Mouse (Mus musculus): ENCODE results near the gene Cand1. TPM values are rescaled to one million over a fixed set of nuclear protein-coding genes. Genes with fewer than 3 reads are reported as not detected.
A peak's percentile ranks its signal among the peaks of the same experiment; 100 is the strongest.

Gene Cand1
- polyA plus RNA-seq (2014; fragmentation: Nextera tagmentation; extraction: Ambion mirVana): 79.5 and 80.4 TPM in 2 replicates

DNA sequence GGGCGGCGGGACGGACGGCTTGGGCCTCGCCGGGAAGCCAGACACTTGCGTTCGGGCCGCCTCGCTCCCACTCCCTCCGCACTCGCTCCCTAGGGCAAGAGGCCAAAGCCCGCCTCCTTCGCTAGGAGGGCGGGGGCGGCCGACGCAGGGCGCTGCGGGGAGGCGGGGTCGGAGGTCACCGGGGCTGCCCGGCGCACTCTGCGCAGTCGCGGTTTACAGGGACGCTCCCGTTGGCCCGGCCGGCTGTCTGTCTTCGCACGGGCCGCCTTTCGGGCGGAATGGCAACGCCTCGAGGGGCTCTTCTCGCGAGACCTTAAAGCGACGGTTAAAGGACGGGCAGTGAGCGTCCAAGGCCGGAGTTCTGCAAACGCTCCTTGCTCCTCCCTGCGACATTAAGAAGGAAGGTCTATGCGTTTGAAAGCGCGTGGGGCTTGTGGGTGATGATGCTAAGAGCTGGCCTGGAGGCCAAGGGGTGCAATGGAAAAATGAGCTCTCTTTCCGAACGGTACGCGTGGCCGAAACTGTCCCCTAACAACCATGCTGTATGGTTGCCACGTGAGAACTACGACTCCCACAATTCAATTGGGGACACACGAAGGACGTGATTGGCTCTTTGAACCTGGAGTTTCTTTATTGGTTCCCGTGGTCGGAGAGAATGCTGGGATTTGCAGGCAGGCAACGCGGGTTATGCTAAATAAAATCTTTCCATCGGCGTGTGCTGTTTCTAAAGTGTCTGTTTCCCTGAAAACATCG is at the start of gene Cand1:
Gene Cand1 (minus strand): TSS at position 87 of the 753 bp plus-strand sequence.
- H3K27ac ChIP-seq (ENCODE audit: low read length): peak within 1 kb of the TSS; percentile 99
- H3K4me2 ChIP-seq (replicated peaks; ENCODE audit: low read depth, low read length): peak within 1 kb of the TSS; percentile 89
- peak within 1 kb of the TSS; percentile 84 for H3K9ac ChIP-seq (replicated peaks; ENCODE audit: low read depth, low read length)
- 0 out of 2 replicates have a peak, but pooled peaks cover 3% of the 10 kb centered on the region for H3K36me3 ChIP-seq (ENCODE audit: control insufficient read depth, insufficient read depth, low read length)
- peak within 1 kb of the TSS; percentile 99 for H3K4me3 ChIP-seq (ENCODE audit: low read depth, low read length)
- no peaks in the 10 kb centered on the region for H3K27me3 ChIP-seq (ENCODE audit: control insufficient read depth, insufficient read depth, low read length)
- no peaks in the 10 kb centered on the region for H3K9me3 ChIP-seq (ENCODE audit: control insufficient read depth, low read depth, low read length)
- under 1% methylated on average over 66 of the region's 67 CpGs for WGBS
- ATAC-seq (ENCODE audit: insufficient number of reproducible peaks, insufficient read depth, low FRiP score, low read depth): peak; percentile 98
- peaks cover 15% of the 10 kb centered on the region for H3K4me1 ChIP-seq (ENCODE audit: control insufficient read depth, insufficient read depth, low read length)

DNA sequence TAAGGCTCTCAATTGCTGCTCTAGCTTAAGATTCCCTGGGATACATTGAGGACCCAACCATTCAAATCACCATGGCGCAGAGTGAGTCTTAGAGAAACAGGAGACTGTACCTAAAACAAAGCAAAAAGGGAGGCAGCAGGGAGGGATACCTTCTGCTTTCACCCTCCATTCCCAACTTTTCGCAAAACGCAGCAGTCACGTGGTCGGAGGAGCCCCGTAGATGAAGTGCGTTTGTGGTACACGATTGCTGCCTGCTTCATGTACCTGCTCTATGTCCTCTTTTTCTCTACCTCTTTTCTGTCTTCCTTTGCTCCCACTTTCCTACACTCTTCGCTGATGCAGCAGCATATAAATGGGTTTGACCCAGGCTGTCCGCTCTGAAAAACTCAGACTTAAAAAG is 39.0 kb upstream of the Cand1 start:
- 87% methylated on average over 10 of the region's 10 CpGs for WGBS
- Histone ChIP-seq H3K4me2 (replicated peaks; ENCODE audit: low read depth, low read length) (no peak overlapping the region), H3K9ac (replicated peaks; ENCODE audit: low read depth, low read length) (no peak overlapping the region), H3K27me3 (ENCODE audit: control insufficient read depth, insufficient read depth, low read length) (no peaks in the 10 kb centered on the region), H3K27ac (ENCODE audit: low read length) (no peak overlapping the region), H3K9me3 (ENCODE audit: control insufficient read depth, low read depth, low read length) (no peaks in the 10 kb centered on the region), H3K4me3 (ENCODE audit: low read depth, low read length) (no peak overlapping the region), H3K36me3 (ENCODE audit: control insufficient read depth, insufficient read depth, low read length) (no peaks in the 10 kb centered on the region), H3K4me1 (ENCODE audit: control insufficient read depth, insufficient read depth, low read length) (no peaks in the 10 kb centered on the region)
- ATAC-seq (ENCODE audit: insufficient number of reproducible peaks, insufficient read depth, low FRiP score, low read depth): no peak

DNA sequence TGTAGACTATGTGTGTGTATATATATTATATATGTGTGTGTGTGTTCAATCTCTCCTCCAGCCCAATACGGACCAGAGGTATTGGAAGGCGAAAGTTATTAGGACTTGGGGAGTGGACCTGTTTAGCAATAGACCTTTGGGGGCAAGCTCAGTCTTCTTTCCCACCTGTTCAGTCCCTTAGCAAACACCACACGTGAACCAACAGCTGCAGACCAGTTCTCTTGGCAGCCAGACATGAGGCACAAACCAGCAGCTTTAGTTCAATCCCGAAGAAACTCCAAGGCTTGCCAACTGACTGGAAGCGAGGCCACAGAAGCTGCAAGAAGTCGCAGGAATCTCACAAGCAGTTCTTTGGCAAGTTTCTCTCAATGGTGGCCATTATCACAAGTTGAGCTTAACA is 34.5 kb upstream of the Cand1 start:
- WGBS: 84% methylated on average over 6 of the region's 6 CpGs
- H3K4me3 ChIP-seq (ENCODE audit: low read depth, low read length): no peak overlapping the region
- H3K36me3 ChIP-seq (ENCODE audit: control insufficient read depth, insufficient read depth, low read length): no peaks in the 10 kb centered on the region
- ATAC-seq (ENCODE audit: insufficient number of reproducible peaks, insufficient read depth, low FRiP score, low read depth): no peak
- H3K27ac ChIP-seq (ENCODE audit: low read length): no peak overlapping the region
- H3K4me1 ChIP-seq (ENCODE audit: control insufficient read depth, insufficient read depth, low read length): no peaks in the 10 kb centered on the region
- H3K9ac ChIP-seq (replicated peaks; ENCODE audit: low read depth, low read length): no peak overlapping the region
- no peaks in the 10 kb centered on the region for H3K27me3 ChIP-seq (ENCODE audit: control insufficient read depth, insufficient read depth, low read length)
- H3K9me3 ChIP-seq (ENCODE audit: control insufficient read depth, low read depth, low read length): no peaks in the 10 kb centered on the region
- no peak overlapping the region for H3K4me2 ChIP-seq (replicated peaks; ENCODE audit: low read depth, low read length)

DNA sequence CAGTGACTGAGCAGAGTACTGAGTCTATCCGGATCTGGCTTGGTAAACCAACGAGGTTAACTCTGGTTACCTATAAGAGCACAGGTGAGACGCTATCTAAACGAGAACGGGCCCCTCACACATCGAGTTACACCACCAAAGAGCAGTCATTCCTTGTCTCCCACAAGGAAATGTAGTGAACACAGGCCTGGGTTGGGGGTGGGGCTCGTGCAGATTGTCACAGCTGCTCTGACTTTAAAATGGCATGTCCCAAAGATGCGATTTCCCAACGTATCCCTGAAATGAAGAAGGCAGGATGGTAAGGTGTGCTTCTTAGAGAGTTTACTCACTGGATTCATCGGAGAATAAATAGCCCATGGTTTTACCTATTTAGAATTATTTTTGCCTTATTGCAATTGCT is 32.7 kb upstream of the Cand1 start:
- ATAC-seq (ENCODE audit: insufficient number of reproducible peaks, insufficient read depth, low FRiP score, low read depth): no peak

DNA sequence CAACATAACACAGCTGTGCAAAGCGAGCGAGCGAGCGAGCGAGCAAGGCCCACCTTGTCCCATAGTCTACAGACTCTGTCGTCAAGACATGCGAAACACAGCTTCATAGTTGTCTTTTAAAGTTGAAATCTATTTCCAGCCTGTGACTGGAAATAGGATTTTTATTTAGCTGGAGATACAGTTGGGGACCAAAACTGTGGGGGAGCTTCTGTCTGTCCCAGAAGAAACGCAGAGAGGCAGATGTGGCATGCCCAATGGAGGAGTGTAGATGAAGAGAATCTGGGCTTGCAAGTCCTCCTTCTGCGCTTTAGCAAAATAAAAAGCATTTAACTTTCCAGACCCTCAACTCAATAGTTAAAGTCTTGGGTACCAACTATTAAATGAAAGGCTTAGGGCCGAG is 32.1 kb upstream of the Cand1 start:
- H3K9ac ChIP-seq (replicated peaks; ENCODE audit: low read depth, low read length): no peak overlapping the region
- no peak overlapping the region for H3K4me2 ChIP-seq (replicated peaks; ENCODE audit: low read depth, low read length)
- no peak overlapping the region for H3K27ac ChIP-seq (ENCODE audit: low read length)
- WGBS: 89% methylated on average over 10 of the region's 10 CpGs
- no peak overlapping the region for H3K4me3 ChIP-seq (ENCODE audit: low read depth, low read length)
- ATAC-seq (ENCODE audit: insufficient number of reproducible peaks, insufficient read depth, low FRiP score, low read depth): no peak
- no peaks in the 10 kb centered on the region for H3K27me3 ChIP-seq (ENCODE audit: control insufficient read depth, insufficient read depth, low read length)
- H3K4me1 ChIP-seq (ENCODE audit: control insufficient read depth, insufficient read depth, low read length): no peaks in the 10 kb centered on the region
- no peaks in the 10 kb centered on the region for H3K36me3 ChIP-seq (ENCODE audit: control insufficient read depth, insufficient read depth, low read length)
- H3K9me3 ChIP-seq (ENCODE audit: control insufficient read depth, low read depth, low read length): no peaks in the 10 kb centered on the region

More for the DNA sequence above, 32.7 kb upstream of the Cand1 start:
- Histone ChIP-seq H3K9ac (replicated peaks; ENCODE audit: low read depth, low read length) (no peak overlapping the region), H3K27ac (ENCODE audit: low read length) (no peak overlapping the region), H3K9me3 (ENCODE audit: control insufficient read depth, low read depth, low read length) (no peaks in the 10 kb centered on the region), H3K4me1 (ENCODE audit: control insufficient read depth, insufficient read depth, low read length) (no peaks in the 10 kb centered on the region), H3K4me2 (replicated peaks; ENCODE audit: low read depth, low read length) (no peak overlapping the region), H3K36me3 (ENCODE audit: control insufficient read depth, insufficient read depth, low read length) (no peaks in the 10 kb centered on the region), H3K27me3 (ENCODE audit: control insufficient read depth, insufficient read depth, low read length) (no peaks in the 10 kb centered on the region), H3K4me3 (ENCODE audit: low read depth, low read length) (no peak overlapping the region)
- 80% methylated on average over 10 of the region's 10 CpGs for WGBS

DNA sequence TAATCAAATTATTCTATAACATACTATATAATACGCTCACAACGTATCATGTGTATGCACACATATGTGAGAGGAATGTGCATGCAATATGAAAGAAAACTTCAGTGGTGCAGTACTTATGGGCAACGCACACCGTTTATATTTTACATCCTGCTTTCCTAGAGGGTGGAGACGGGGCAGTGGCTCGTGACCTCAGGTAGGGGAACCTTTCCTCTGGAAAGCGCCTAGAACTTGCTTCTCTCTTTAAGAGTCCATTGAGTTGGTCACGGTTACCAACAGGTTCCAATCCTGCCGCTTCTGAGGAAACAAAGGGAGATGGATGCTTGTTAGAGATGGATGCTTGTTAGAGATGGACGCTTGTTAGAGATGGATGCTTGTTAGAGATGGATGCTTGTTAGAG is 31.2 kb upstream of the Cand1 start:
- Histone ChIP-seq H3K36me3 (ENCODE audit: control insufficient read depth, insufficient read depth, low read length) (no peaks in the 10 kb centered on the region), H3K4me2 (replicated peaks; ENCODE audit: low read depth, low read length) (no peak overlapping the region), H3K4me1 (ENCODE audit: control insufficient read depth, insufficient read depth, low read length) (no peaks in the 10 kb centered on the region), H3K4me3 (ENCODE audit: low read depth, low read length) (no peak overlapping the region), H3K27ac (ENCODE audit: low read length) (no peak overlapping the region), H3K9me3 (ENCODE audit: control insufficient read depth, low read depth, low read length) (no peaks in the 10 kb centered on the region), H3K9ac (replicated peaks; ENCODE audit: low read depth, low read length) (no peak overlapping the region), H3K27me3 (ENCODE audit: control insufficient read depth, insufficient read depth, low read length) (no peaks in the 10 kb centered on the region)
- ATAC-seq (ENCODE audit: insufficient number of reproducible peaks, insufficient read depth, low FRiP score, low read depth): no peak
- WGBS: 89% methylated on average over 10 of the region's 10 CpGs

DNA sequence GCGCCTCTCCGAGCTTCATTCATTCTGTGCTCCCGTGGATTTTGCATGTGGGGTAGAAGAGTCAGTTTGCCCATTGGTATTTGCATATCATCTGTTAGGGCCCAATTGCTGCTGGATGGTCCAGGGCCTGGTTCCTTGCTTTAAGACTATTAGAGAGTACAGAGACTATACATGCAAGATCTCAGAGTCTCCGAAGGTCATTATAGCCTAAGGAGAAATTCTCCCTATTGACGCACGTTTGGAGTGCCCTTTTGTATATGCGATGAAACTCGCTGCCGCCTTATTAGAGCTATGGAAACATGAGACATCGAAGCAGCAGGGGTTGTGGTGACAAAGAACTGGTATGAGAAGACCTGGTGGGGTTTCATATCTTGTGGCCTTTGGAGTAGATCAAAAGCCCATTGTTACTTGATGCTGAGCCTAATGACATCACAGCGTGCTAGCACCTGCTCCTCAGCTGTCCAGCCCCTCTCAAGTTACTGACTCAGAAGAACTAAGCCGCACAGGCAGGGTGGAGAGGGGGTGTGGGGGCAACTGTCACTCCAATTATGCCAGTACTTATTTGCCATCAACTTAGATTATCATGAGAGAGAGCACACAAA is 30.6 kb upstream of the Cand1 start:
- no peaks in the 10 kb centered on the region for H3K27me3 ChIP-seq (ENCODE audit: control insufficient read depth, insufficient read depth, low read length)
- no peak for ATAC-seq (ENCODE audit: insufficient number of reproducible peaks, insufficient read depth, low FRiP score, low read depth)
- no peaks in the 10 kb centered on the region for H3K4me1 ChIP-seq (ENCODE audit: control insufficient read depth, insufficient read depth, low read length)
- no peak overlapping the region for H3K4me3 ChIP-seq (ENCODE audit: low read depth, low read length)
- H3K9ac ChIP-seq (replicated peaks; ENCODE audit: low read depth, low read length): no peak overlapping the region
- no peak overlapping the region for H3K27ac ChIP-seq (ENCODE audit: low read length)
- no peak overlapping the region for H3K4me2 ChIP-seq (replicated peaks; ENCODE audit: low read depth, low read length)
- H3K36me3 ChIP-seq (ENCODE audit: control insufficient read depth, insufficient read depth, low read length): no peaks in the 10 kb centered on the region
- no peaks in the 10 kb centered on the region for H3K9me3 ChIP-seq (ENCODE audit: control insufficient read depth, low read depth, low read length)
- 81% methylated on average over 12 of the region's 12 CpGs for WGBS

DNA sequence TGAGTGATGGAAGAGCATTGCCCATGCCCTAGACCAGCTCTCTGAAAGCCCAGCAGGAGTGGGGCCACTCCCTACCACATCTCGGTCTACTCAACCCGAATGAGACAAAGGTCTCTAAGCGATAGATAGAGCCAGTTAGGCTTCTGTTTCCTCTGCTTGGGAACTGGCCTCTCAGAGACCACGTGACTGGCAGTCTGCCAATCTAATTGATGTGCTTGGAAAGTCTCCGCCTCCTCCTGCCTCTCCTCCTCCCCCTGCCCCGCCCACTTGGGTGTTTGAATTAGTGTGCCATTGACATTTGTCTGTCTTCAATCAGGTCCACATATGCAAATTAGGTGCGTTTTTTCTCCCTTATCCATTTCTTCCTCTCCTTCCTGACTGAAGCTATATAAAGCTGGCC is 24.9 kb upstream of the Cand1 start:
- Histone ChIP-seq H3K4me2 (replicated peaks; ENCODE audit: low read depth, low read length) (no peak overlapping the region), H3K27ac (ENCODE audit: low read length) (no peak overlapping the region), H3K36me3 (ENCODE audit: control insufficient read depth, insufficient read depth, low read length) (no peaks in the 10 kb centered on the region), H3K27me3 (ENCODE audit: control insufficient read depth, insufficient read depth, low read length) (no peaks in the 10 kb centered on the region), H3K4me1 (ENCODE audit: control insufficient read depth, insufficient read depth, low read length) (no peaks in the 10 kb centered on the region), H3K4me3 (ENCODE audit: low read depth, low read length) (no peak overlapping the region), H3K9me3 (ENCODE audit: control insufficient read depth, low read depth, low read length) (no peaks in the 10 kb centered on the region), H3K9ac (replicated peaks; ENCODE audit: low read depth, low read length) (no peak overlapping the region)
- WGBS: 64% methylated on average over 7 of the region's 7 CpGs
- no peak for ATAC-seq (ENCODE audit: insufficient number of reproducible peaks, insufficient read depth, low FRiP score, low read depth)

Measured in stomach, embryonic 14.5 days (tissue).